Mouse (Mus musculus) CH12.LX (cell line): Measurements from ENCODE around the gene Inpp5f. TPM values are rescaled to one million over a fixed set of nuclear protein-coding genes. Genes with fewer than 3 reads are reported as not detected.

Experiments
- DNase-seq: peaks from one replicate; pipeline ENCODE4 v3.0.0-alpha.2; 2013; ENCODE audit errors: extremely low read depth
- H3K27ac ChIP-seq: 2 replicates; pipeline ENCODE4 v1.5.1; 2012; ENCODE audit warnings: low read depth, mild to moderate bottlenecking, control low read depth, moderate library complexity; ENCODE audit not compliant: insufficient read depth
- H3K27me3 ChIP-seq: replicated peaks from 2 replicates; pipeline ENCODE3; 2012; ENCODE audit warnings: inconsistent platforms
- H3K36me3 ChIP-seq, 2 experiments: replicated peaks in 1 of 2; 2 replicates each; pipeline versions ENCODE3 to v1.6.1; 2012; ENCODE audit warnings: inconsistent platforms in 1 of 2, low read length in 1 of 2, mild to moderate bottlenecking in 1 of 2, mixed read lengths in 1 of 2, moderate library complexity in 1 of 2; ENCODE audit not compliant: control insufficient read depth in 1 of 2, insufficient read depth in 1 of 2
- H3K4me1 ChIP-seq, 2 experiments: 2 replicates each; pipeline ENCODE4 v1.6.1; 2012; ENCODE audit warnings: inconsistent platforms in 1 of 2, moderate library complexity in 1 of 2; ENCODE audit not compliant: insufficient read depth in 2 of 2, control insufficient read depth in 1 of 2
- H3K4me2 ChIP-seq: 2 replicates; pipeline ENCODE4 v1.6.1; 2012; ENCODE audit warnings: low read depth, mild to moderate bottlenecking, control low read depth; ENCODE audit not compliant: poor library complexity, insufficient read depth, severe bottlenecking
- H3K4me3 ChIP-seq, 3 experiments: fragments of 150-350 bp in 1 of 3; sonication (generic) in 1 of 3; replicated peaks in 1 of 3; 2 replicates each; pipeline versions ENCODE3 to v1.5.1; 2011 to 2012; ENCODE audit warnings: low read depth in 2 of 3, low read length in 2 of 3, mild to moderate bottlenecking in 2 of 3, moderate library complexity in 2 of 3, control low read depth in 1 of 3, improper control_type of control experiment in 1 of 3, inconsistent platforms in 1 of 3, mixed read lengths in 1 of 3; ENCODE audit not compliant: poor library complexity in 1 of 3
- H3K79me2 ChIP-seq: replicated peaks from 2 replicates; pipeline ENCODE4 v1.6.1; 2012; ENCODE audit warnings: mild to moderate bottlenecking, moderate library complexity; ENCODE audit not compliant: control insufficient read depth, poor library complexity, insufficient read depth, severe bottlenecking; ENCODE audit errors: extremely low read depth
- H3K9ac ChIP-seq: 2 replicates; pipeline ENCODE4 v1.6.1; 2012; ENCODE audit warnings: low read depth, mild to moderate bottlenecking, control low read depth, moderate library complexity; ENCODE audit not compliant: insufficient read depth
- H3K9me3 ChIP-seq: replicated peaks from 2 replicates; pipeline ENCODE3; 2012; ENCODE audit warnings: low read length, inconsistent platforms, mixed read lengths
- BHLHE40 ChIP-seq: IDR thresholded peaks from 2 replicates; pipeline ENCODE4 v1.6.1; 2011; ENCODE audit warnings: mild to moderate bottlenecking, low read depth, low read length, improper control_type of control experiment
- CHD1 ChIP-seq: IDR thresholded peaks from 2 replicates; pipeline ENCODE4 v1.6.1; 2012; ENCODE audit warnings: low read depth, low read length, improper control_type of control experiment, inconsistent platforms
- CTCF ChIP-seq, 2 experiments: IDR thresholded peaks in 1 of 2; conservative IDR thresholded peaks in 1 of 2; 2 replicates each; pipeline ENCODE4 v1.5.1; 2011 to 2012; ENCODE audit warnings: low read depth in 2 of 2, low read length in 2 of 2, improper control_type of control experiment in 1 of 2, inconsistent platforms in 1 of 2, mild to moderate bottlenecking in 1 of 2, moderate library complexity in 1 of 2
- E2F4 ChIP-seq: IDR thresholded peaks from 2 replicates; pipeline ENCODE4 v1.6.1; 2011; ENCODE audit warnings: low read depth, low read length, improper control_type of control experiment; ENCODE audit not compliant: insufficient replicate concordance
- EP300 ChIP-seq: IDR thresholded peaks from 2 replicates; pipeline ENCODE4 v1.6.1; 2011; ENCODE audit warnings: low read length, improper control_type of control experiment
- HCFC1 ChIP-seq: IDR thresholded peaks from 2 replicates; pipeline ENCODE4 v1.6.1; 2012; ENCODE audit warnings: low read depth, mild to moderate bottlenecking, inconsistent platforms, low read length, improper control_type of control experiment
- KAT2A ChIP-seq: IDR thresholded peaks from 2 replicates; pipeline ENCODE4 v1.6.1; 2012; ENCODE audit warnings: low read length, improper control_type of control experiment, inconsistent platforms; ENCODE audit not compliant: insufficient replicate concordance
- MAFK ChIP-seq: IDR thresholded peaks from 2 replicates; pipeline ENCODE4 v1.6.1; 2011; ENCODE audit warnings: low read length, improper control_type of control experiment; ENCODE audit not compliant: insufficient replicate concordance
- MAZ ChIP-seq: IDR thresholded peaks from 2 replicates; pipeline ENCODE4 v1.6.1; 2012; ENCODE audit warnings: low read depth, mild to moderate bottlenecking, inconsistent platforms, low read length, improper control_type of control experiment, moderate library complexity
- MEF2A ChIP-seq: IDR thresholded peaks from 2 replicates; pipeline ENCODE4 v1.6.1; 2014; ENCODE audit warnings: low read depth, mild to moderate bottlenecking, inconsistent platforms, low read length, improper control_type of control experiment, borderline replicate concordance
- MXI1 ChIP-seq: IDR thresholded peaks from 2 replicates; pipeline ENCODE4 v1.6.1; 2011; ENCODE audit warnings: mild to moderate bottlenecking, low read depth, low read length, improper control_type of control experiment
- PAX5 ChIP-seq: IDR thresholded peaks from 2 replicates; pipeline ENCODE4 v1.6.1; 2012; ENCODE audit warnings: low read length, inconsistent platforms, mixed read lengths
- POLR2AphosphoS2 ChIP-seq: IDR thresholded peaks from 2 replicates; pipeline ENCODE4 v1.6.1; 2011; ENCODE audit warnings: low read depth, low read length, improper control_type of control experiment
- RAD21 ChIP-seq: IDR thresholded peaks from 2 replicates; pipeline ENCODE4 v1.6.1; 2011; ENCODE audit warnings: low read depth, mild to moderate bottlenecking, low read length, improper control_type of control experiment, moderate library complexity
- SIN3A ChIP-seq: IDR thresholded peaks from 2 replicates; pipeline ENCODE4 v1.6.1; 2012; ENCODE audit warnings: low read length, improper control_type of control experiment, inconsistent platforms
- SMC3 ChIP-seq: IDR thresholded peaks from 2 replicates; pipeline ENCODE4 v1.6.1; 2011; ENCODE audit warnings: low read depth, low read length, improper control_type of control experiment
- TBP ChIP-seq: conservative IDR thresholded peaks from 2 replicates; pipeline ENCODE4 v1.6.1; 2011; ENCODE audit warnings: low read depth, low read length, improper control_type of control experiment
- USF1 ChIP-seq: IDR thresholded peaks from 2 replicates; pipeline ENCODE4 v1.6.1; 2014; ENCODE audit warnings: low read depth, mild to moderate bottlenecking, inconsistent platforms, low read length, improper control_type of control experiment
- USF2 ChIP-seq: conservative IDR thresholded peaks from 2 replicates; pipeline ENCODE4 v1.6.1; 2011; ENCODE audit warnings: low read depth, low read length, improper control_type of control experiment
- ZC3H11A ChIP-seq: IDR thresholded peaks from 2 replicates; pipeline ENCODE4 v1.6.1; 2012; ENCODE audit warnings: low read depth, mild to moderate bottlenecking, inconsistent platforms, low read length, improper control_type of control experiment
- ZMIZ1 ChIP-seq: IDR thresholded peaks from 2 replicates; pipeline ENCODE4 v1.6.1; 2012; ENCODE audit warnings: low read depth, mild to moderate bottlenecking, inconsistent platforms, low read length, improper control_type of control experiment
- dilution Hi-C: fragments of 300-500 bp; cut with MboI; formaldehyde crosslinking; loops from 2 replicates; pipeline ENCODE4 v1.14.3; 2020; ENCODE audit warnings: low sequenced_read_pairs; ENCODE audit not compliant: extremely low pct_unique_long_range_greater_than_20kb, extremely low pct_ligation_motif_present
- in situ Hi-C: fragments of 300-500 bp; cut with MboI; formaldehyde crosslinking; loops from 3 replicates; pipeline ENCODE4 v1.14.3; 2019; ENCODE audit warnings: low sequenced_read_pairs, low pct_ligation_motif_present, low pct_unique_long_range_greater_than_20kb, mixed read lengths
- polyA plus RNA-seq: library from polyadenylated mRNA; unstranded; fragments of >175 nt; gene quantifications from 2 replicates; pipeline ENCODE4 v1.2.1, GENCODE M21; 2012; ENCODE audit warnings: low read depth; ENCODE audit not compliant: insufficient read length
- total RNA-seq, 2 experiments: library from RNA; depleted of rRNA; stranded (reverse); fragments of 300-350 nt in 1 of 2; fragments of >200 nt in 1 of 2; gene quantifications; 2 replicates each; pipeline ENCODE4 v1.2.3; 2012 to 2014

Inpp5f gene
- total and polyA plus RNA-seq, 3 experiments = 4.0 to 6.2 (median 5.5) TPM

GRCm38 (mm10) chr7:128731585-128731984, 120.5 kb downstream of the Inpp5f start:
- in situ Hi-C loops = no loop called here
- peaks cover 80% of the 10 kb centered on the region for H3K79me2 ChIP-seq
- TF ChIP-seq POLR2AphosphoS2 = no peak
- peak; percentile 20; the same call in 1 of the 2 replicates for TF ChIP-seq EP300
- TF ChIP-seq RAD21 = no peak
- H3K4me3 ChIP-seq = no peak overlapping the region
- H3K36me3 ChIP-seq = peaks cover 1 to 19% of the 10 kb centered on the region in 2 experiments
- H3K9ac ChIP-seq = no peak overlapping the region; the same call in 1 of the 2 replicates
- dilution Hi-C loops = no loop called here
- H3K27me3 ChIP-seq = no peaks in the 10 kb centered on the region
- H3K4me2 ChIP-seq = peak overlapping the region; percentile 75; the same call in 1 of the 2 replicates
- peaks cover 19 to 65% of the 10 kb centered on the region in 2 experiments for H3K4me1 ChIP-seq
- no peak for DNase-seq
- H3K27ac ChIP-seq = peak overlapping the region; percentile 35; the same call in 1 of the 2 replicates
- H3K9me3 ChIP-seq = no peaks in the 10 kb centered on the region

- H3K4me2 ChIP-seq = peak overlapping the region; percentile 97
- no peak for DNase-seq
- peaks cover 4 to 27% of the 10 kb centered on the region in 2 experiments; a peak in 3 of 4 replicates for H3K4me1 ChIP-seq
- dilution Hi-C loops (no loop called here), in situ Hi-C loops (no loop called here)
- H3K4me3 ChIP-seq = peak overlapping the region in 2 of 3 experiments; percentile 86 to 99
- no peaks in the 10 kb centered on the region for H3K27me3 ChIP-seq
- peak overlapping the region; percentile 49 for H3K9ac ChIP-seq
- peaks cover 3 to 22% of the 10 kb centered on the region in 2 experiments for H3K36me3 ChIP-seq
- TF ChIP-seq TBP (no peak), USF2 (no peak), SMC3 (no peak), CHD1 (no peak), BHLHE40 (peak; percentile 76), PAX5 (no peak), HCFC1 (no peak)
- H3K79me2 ChIP-seq = peaks cover 71% of the 10 kb centered on the region
- no peak overlapping the region for H3K27ac ChIP-seq
- peaks cover 3% of the 10 kb centered on the region for H3K9me3 ChIP-seq
Measured at GRCm38 (mm10) chr7:128738041-128738440, 126.9 kb downstream of the Inpp5f start.

GRCm38 (mm10) chr7:128739116-128739461, 128.0 kb downstream of the Inpp5f start:
- no peaks in the 10 kb centered on the region for H3K27me3 ChIP-seq
- H3K27ac ChIP-seq = no peak overlapping the region
- in situ Hi-C loops (no loop called here), dilution Hi-C loops (no loop called here)
- peaks cover 61% of the 10 kb centered on the region for H3K79me2 ChIP-seq
- H3K9ac ChIP-seq = peak overlapping the region; percentile 90
- peak overlapping the region; percentile 86 to 99 (median 91) for H3K4me3 ChIP-seq
- TF ChIP-seq E2F4 = no peak
- no peak; the same call in 1 of the 2 replicates for TF ChIP-seq SIN3A
- TF ChIP-seq MXI1 = no peak
- no peak for TF ChIP-seq PAX5
- TF ChIP-seq ZMIZ1 = no peak
- no peak for TF ChIP-seq POLR2AphosphoS2
- TF ChIP-seq CTCF (conservative IDR thresholded peaks at IDR 0.05 in 1 of 2, IDR thresholded peaks at IDR 0.05 in 1 of 2; ENCODE audit: low read depth in 2 of 2, low read length in 2 of 2) = no peak
- no peak for TF ChIP-seq KAT2A
- TF ChIP-seq MAZ = no peak
- TF ChIP-seq MAFK = no peak
- no peak for TF ChIP-seq MEF2A
- TF ChIP-seq ZC3H11A = no peak
- TF ChIP-seq USF1 = no peak
- peaks cover 3% of the 10 kb centered on the region for H3K9me3 ChIP-seq
- no peak for DNase-seq
- H3K4me1 ChIP-seq = peaks cover 4 to 27% of the 10 kb centered on the region in 2 experiments
- H3K4me2 ChIP-seq = peak overlapping the region; percentile 97
- H3K36me3 ChIP-seq = peaks cover 3 to 22% of the 10 kb centered on the region in 2 experiments
